ENCODE assay signal across 19 mouse cellular contexts in genomic region chr7:143077351-143077750, GRCm38 (mm10).
"Had no signal": no experiment of that assay in that cellular context is flagged by ENCODE, and none has a peak within 500 bp of the region (broad histone marks: within the 10 kb centered on the region; RNA-seq: fewer than 3 reads in every experiment).

No protein-coding gene starts in this region.

- ATAC-seq: midbrain, embryonic 16.5 days had no signal

- H3K9me3 ChIP-seq: liver, embryonic 15.5 days; midbrain, embryonic 10.5 days; midbrain, embryonic 12.5 days; neural tube, embryonic 13.5 days; neural tube, embryonic 15.5 days had no signal

- H3K4me3 ChIP-seq: liver, embryonic 15.5 days; midbrain, embryonic 10.5 days; midbrain, embryonic 12.5 days; myocyte; neural tube, embryonic 13.5 days; neural tube, embryonic 15.5 days had no signal

- H3K27me3 ChIP-seq: liver, embryonic 15.5 days; midbrain, embryonic 12.5 days; neural tube, embryonic 13.5 days; neural tube, embryonic 15.5 days had no signal

- H3K9ac ChIP-seq: liver, embryonic 15.5 days; lung, embryonic 14.5 days; midbrain, embryonic 12.5 days; neural tube, embryonic 13.5 days; neural tube, embryonic 15.5 days had no signal

- H3K27ac ChIP-seq: liver, embryonic 15.5 days; midbrain, embryonic 10.5 days; midbrain, embryonic 12.5 days; neural tube, embryonic 13.5 days; neural tube, embryonic 15.5 days had no signal

- H3K4me1 ChIP-seq: liver, embryonic 15.5 days; midbrain, embryonic 12.5 days; neural tube, embryonic 13.5 days; neural tube, embryonic 15.5 days had no signal

- H3K4me2 ChIP-seq: liver, embryonic 15.5 days; lung, embryonic 14.5 days; midbrain, embryonic 12.5 days; neural tube, embryonic 13.5 days; neural tube, embryonic 15.5 days had no signal

- DNase-seq: lung, adult 18-20 months; lung, embryonic 14.5 days; lung, postnatal 10 days; lung, postnatal 4 days; midbrain, embryonic 14.5 days; right cerebral cortex, adult 18-20 months; right cerebral cortex, postnatal 25 days; right cerebral cortex, postnatal 4 days; spleen, adult 18-20 months; thymus, adult 18-20 months; thymus, postnatal 14 days; thymus, postnatal 36 days had no signal

- H3K36me3 ChIP-seq: liver, embryonic 15.5 days; midbrain, embryonic 10.5 days; midbrain, embryonic 12.5 days; neural tube, embryonic 13.5 days; neural tube, embryonic 15.5 days had no signal
